Mouse (Mus musculus): ENCODE measurements around the gene Zc3h7b. TPM values are rescaled to one million over a fixed set of nuclear protein-coding genes. Genes with fewer than 3 reads are reported as not detected.

Gene Zc3h7b
- polyA plus RNA-seq, 1 experiment from 2014 or later, result 11.7 TPM

- ATAC-seq, result no peak
- WGBS, result 89% methylated on average over 5 of the region's 5 CpGs
- no peaks in the 10 kb centered on the region for H3K9me3 ChIP-seq (ENCODE audit: control insufficient read depth, low read length)
- no peaks in the 10 kb centered on the region for H3K27me3 ChIP-seq (replicated peaks; ENCODE audit: control insufficient read depth, insufficient read depth, low read length)
- H3K4me1 ChIP-seq (ENCODE audit: control insufficient read depth, insufficient read depth, low read length), result 0 out of 2 replicates have a peak, but pooled peaks cover 4% of the 10 kb centered on the region
- H3K36me3 ChIP-seq (ENCODE audit: control insufficient read depth, insufficient read depth, low read length), result 0 out of 2 replicates have a peak, but pooled peaks cover 2% of the 10 kb centered on the region
- no peak overlapping the region for H3K27ac ChIP-seq (ENCODE audit: low read length)
- no peak overlapping the region for H3K4me2 ChIP-seq (ENCODE audit: low read depth, low read length)
- no peak overlapping the region for H3K4me3 ChIP-seq (ENCODE audit: low read length)
- H3K9ac ChIP-seq (ENCODE audit: low read depth, low read length), result no peak overlapping the region
Observed at GRCm38 (mm10) chr15:81758701-81759100, 13.8 kb downstream of the Zc3h7b start.

DNA sequence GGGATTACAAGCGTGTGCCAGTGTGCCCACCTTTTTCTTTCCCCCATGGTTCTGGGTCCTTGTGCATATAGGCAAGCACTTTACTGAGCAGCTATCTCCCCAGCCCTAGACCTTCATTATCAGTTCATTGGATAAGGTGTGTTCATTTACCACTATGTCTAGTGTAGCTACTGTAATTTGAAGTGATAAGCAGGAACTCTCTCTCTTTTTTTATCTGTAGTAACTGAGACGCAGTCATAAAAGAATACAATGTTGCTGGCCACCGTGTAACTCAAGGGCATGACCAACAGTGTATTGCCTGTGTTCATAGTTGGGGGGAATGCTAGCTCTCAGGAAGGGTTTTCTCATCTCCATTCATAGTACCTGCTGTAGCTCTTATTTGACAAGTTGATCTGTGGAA is 14.7 kb downstream of the Zc3h7b start:
- Histone ChIP-seq H3K27me3 (replicated peaks; ENCODE audit: control insufficient read depth, insufficient read depth, low read length) (no peaks in the 10 kb centered on the region), H3K9me3 (ENCODE audit: control insufficient read depth, low read length) (no peaks in the 10 kb centered on the region), H3K27ac (ENCODE audit: low read length) (no peak overlapping the region), H3K4me3 (ENCODE audit: low read length) (no peak overlapping the region), H3K9ac (ENCODE audit: low read depth, low read length) (no peak overlapping the region), H3K36me3 (ENCODE audit: control insufficient read depth, insufficient read depth, low read length) (0 out of 2 replicates have a peak, but pooled peaks cover 2% of the 10 kb centered on the region), H3K4me2 (ENCODE audit: low read depth, low read length) (no peak overlapping the region), H3K4me1 (ENCODE audit: control insufficient read depth, insufficient read depth, low read length) (0 out of 2 replicates have a peak, but pooled peaks cover 4% of the 10 kb centered on the region)
- peak; percentile 74; the same call in 1 of the 2 replicates for ATAC-seq
- 67% methylated on average over 3 of the region's 3 CpGs for WGBS

DNA sequence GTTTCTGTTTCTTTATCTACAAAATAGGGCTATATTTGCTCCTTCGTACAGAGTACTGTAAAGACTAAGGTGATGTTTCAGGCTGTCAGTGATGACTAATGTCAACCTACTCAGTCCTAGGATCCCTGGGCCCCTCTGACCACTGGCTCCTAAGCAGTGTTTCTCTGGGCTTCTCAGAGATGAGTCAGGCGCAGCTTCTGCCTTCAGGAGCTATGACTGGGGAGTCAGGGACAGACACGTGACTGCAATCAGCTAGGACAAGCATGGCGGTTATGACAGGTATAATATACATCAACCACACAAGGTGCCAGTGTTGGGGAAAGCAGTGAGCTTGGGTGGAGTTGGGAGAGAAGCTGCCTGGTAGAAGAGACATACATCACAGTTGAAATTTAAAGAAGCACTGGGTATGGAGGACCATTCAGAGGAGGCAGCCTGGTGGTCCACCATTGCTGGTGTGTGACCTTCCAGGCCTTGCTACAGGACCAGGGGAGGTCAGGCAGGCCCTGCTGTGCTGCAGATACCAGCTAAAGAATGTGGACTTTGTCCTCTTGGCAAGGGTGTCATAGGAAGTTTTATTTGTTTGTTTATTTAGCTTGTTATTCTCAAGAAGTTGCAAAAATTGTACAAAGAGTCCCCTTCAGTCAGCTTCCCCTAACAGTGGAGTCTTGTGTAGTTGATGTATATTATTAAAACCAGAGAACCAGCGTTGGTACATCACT is 15.7 kb downstream of the Zc3h7b start:
- ATAC-seq, result no peak; the same call in 1 of the 2 replicates
- Histone ChIP-seq H3K4me1 (ENCODE audit: control insufficient read depth, insufficient read depth, low read length) (0 out of 2 replicates have a peak, but pooled peaks cover 4% of the 10 kb centered on the region), H3K9ac (ENCODE audit: low read depth, low read length) (no peak overlapping the region), H3K36me3 (ENCODE audit: control insufficient read depth, insufficient read depth, low read length) (0 out of 2 replicates have a peak, but pooled peaks cover 2% of the 10 kb centered on the region), H3K4me2 (ENCODE audit: low read depth, low read length) (no peak overlapping the region), H3K4me3 (ENCODE audit: low read length) (no peak overlapping the region), H3K9me3 (ENCODE audit: control insufficient read depth, low read length) (no peaks in the 10 kb centered on the region), H3K27ac (ENCODE audit: low read length) (no peak overlapping the region), H3K27me3 (replicated peaks; ENCODE audit: control insufficient read depth, insufficient read depth, low read length) (no peaks in the 10 kb centered on the region)
- 86% methylated on average over 5 of the region's 5 CpGs for WGBS

DNA sequence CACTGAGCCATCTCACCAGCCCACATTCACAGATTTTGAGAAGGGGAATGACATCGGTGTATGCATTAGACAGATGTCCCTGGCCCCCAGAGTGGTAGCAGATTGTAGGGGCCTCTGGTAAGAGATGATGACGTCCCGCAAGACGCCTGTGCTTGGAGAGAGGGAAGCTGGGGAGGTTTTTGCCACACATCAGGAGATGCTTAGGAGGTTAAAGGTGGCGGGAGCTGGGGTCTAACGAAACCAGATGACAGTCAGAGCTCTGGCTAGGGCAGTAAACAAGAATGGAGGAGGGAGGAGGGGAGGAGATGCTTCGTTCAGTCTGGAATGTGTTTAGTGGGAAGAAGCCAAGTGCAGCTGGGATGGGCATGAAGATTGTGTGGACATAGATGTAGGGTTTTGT is 16.5 kb downstream of the Zc3h7b start:
- Histone ChIP-seq H3K4me2 (ENCODE audit: low read depth, low read length) (no peak overlapping the region), H3K4me1 (ENCODE audit: control insufficient read depth, insufficient read depth, low read length) (0 out of 2 replicates have a peak, but pooled peaks cover 4% of the 10 kb centered on the region), H3K9me3 (ENCODE audit: control insufficient read depth, low read length) (no peaks in the 10 kb centered on the region), H3K36me3 (ENCODE audit: control insufficient read depth, insufficient read depth, low read length) (0 out of 2 replicates have a peak, but pooled peaks cover 2% of the 10 kb centered on the region), H3K4me3 (ENCODE audit: low read length) (no peak overlapping the region), H3K27me3 (replicated peaks; ENCODE audit: control insufficient read depth, insufficient read depth, low read length) (no peaks in the 10 kb centered on the region), H3K9ac (ENCODE audit: low read depth, low read length) (no peak overlapping the region), H3K27ac (ENCODE audit: low read length) (no peak overlapping the region)
- ATAC-seq, result no peak
- 87% methylated on average over 7 of the region's 7 CpGs for WGBS

DNA sequence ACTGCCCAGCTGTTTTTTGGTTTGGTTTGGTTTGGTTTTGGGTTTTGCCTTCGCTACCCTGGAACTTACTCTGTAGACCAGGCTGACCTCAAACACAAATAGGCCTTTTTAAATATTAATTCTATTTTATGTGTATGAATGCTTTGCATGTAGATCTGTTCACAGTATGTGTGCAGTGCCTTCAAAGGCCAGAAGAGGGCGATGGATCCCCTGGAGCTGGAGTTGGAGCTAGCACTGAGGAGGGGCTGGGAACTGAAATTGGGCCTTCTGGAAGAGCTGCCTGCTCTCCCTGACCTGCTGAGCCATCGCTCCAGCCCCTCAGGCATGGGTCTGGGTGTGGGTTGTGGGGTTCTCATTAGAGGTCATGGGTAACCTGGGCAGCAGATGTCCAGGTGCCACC is 17.1 kb downstream of the Zc3h7b start:
- WGBS, result 90% methylated on average over 3 of the region's 3 CpGs
- 0 out of 2 replicates have a peak, but pooled peaks cover 4% of the 10 kb centered on the region for H3K4me1 ChIP-seq (ENCODE audit: control insufficient read depth, insufficient read depth, low read length)
- H3K9me3 ChIP-seq (ENCODE audit: control insufficient read depth, low read length), result no peaks in the 10 kb centered on the region
- no peaks in the 10 kb centered on the region for H3K27me3 ChIP-seq (replicated peaks; ENCODE audit: control insufficient read depth, insufficient read depth, low read length)
- no peak overlapping the region for H3K4me3 ChIP-seq (ENCODE audit: low read length)
- H3K27ac ChIP-seq (ENCODE audit: low read length), result no peak overlapping the region
- 0 out of 2 replicates have a peak, but pooled peaks cover 2% of the 10 kb centered on the region for H3K36me3 ChIP-seq (ENCODE audit: control insufficient read depth, insufficient read depth, low read length)
- no peak overlapping the region for H3K4me2 ChIP-seq (ENCODE audit: low read depth, low read length)
- ATAC-seq, result no peak
- H3K9ac ChIP-seq (ENCODE audit: low read depth, low read length), result no peak overlapping the region

GRCm38 (mm10) chr15:81764573-81764972 is 19.7 kb downstream of the Zc3h7b start:
- Histone ChIP-seq H3K27ac (ENCODE audit: low read length) (no peak overlapping the region), H3K9ac (ENCODE audit: low read depth, low read length) (no peak overlapping the region), H3K4me2 (ENCODE audit: low read depth, low read length) (no peak overlapping the region), H3K4me3 (ENCODE audit: low read length) (no peak overlapping the region), H3K4me1 (ENCODE audit: control insufficient read depth, insufficient read depth, low read length) (0 out of 2 replicates have a peak, but pooled peaks cover 4% of the 10 kb centered on the region), H3K9me3 (ENCODE audit: control insufficient read depth, low read length) (no peaks in the 10 kb centered on the region), H3K27me3 (replicated peaks; ENCODE audit: control insufficient read depth, insufficient read depth, low read length) (no peaks in the 10 kb centered on the region), H3K36me3 (ENCODE audit: control insufficient read depth, insufficient read depth, low read length) (peaks cover 4% of the 10 kb centered on the region; the same call in 1 of the 2 replicates)
- ATAC-seq, result no peak
- WGBS, result 89% methylated on average over 6 of the region's 6 CpGs

DNA sequence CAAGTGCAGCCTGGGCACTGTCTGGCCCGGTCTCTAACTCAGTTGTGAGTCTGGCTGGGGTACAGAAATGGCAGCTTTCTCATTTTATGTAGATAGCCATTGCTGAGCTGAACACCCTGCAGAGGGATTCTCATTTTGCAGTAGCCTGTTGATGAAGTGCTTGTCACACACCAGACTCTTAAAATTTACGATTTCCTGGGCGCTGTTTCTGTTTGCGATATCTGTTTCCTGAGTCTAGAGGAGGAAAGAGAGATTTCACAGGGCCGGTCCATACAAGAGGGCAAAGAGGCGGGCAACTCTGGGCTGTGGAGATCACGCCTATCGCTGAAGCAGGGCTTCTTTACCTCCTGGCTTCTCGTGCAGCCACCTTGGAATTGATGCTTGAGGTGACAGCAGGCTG is 20.8 kb downstream of the Zc3h7b start:
- Histone ChIP-seq H3K9ac (ENCODE audit: low read depth, low read length) (no peak overlapping the region), H3K27me3 (replicated peaks; ENCODE audit: control insufficient read depth, insufficient read depth, low read length) (no peaks in the 10 kb centered on the region), H3K4me1 (ENCODE audit: control insufficient read depth, insufficient read depth, low read length) (0 out of 2 replicates have a peak, but pooled peaks cover under 1% of the 10 kb centered on the region), H3K9me3 (ENCODE audit: control insufficient read depth, low read length) (no peaks in the 10 kb centered on the region), H3K36me3 (ENCODE audit: control insufficient read depth, insufficient read depth, low read length) (peaks cover 4% of the 10 kb centered on the region; the same call in 1 of the 2 replicates), H3K4me3 (ENCODE audit: low read length) (no peak overlapping the region), H3K27ac (ENCODE audit: low read length) (no peak overlapping the region), H3K4me2 (ENCODE audit: low read depth, low read length) (no peak overlapping the region)
- WGBS, result 67% methylated on average over 9 of the region's 9 CpGs
- ATAC-seq, result no peak

DNA sequence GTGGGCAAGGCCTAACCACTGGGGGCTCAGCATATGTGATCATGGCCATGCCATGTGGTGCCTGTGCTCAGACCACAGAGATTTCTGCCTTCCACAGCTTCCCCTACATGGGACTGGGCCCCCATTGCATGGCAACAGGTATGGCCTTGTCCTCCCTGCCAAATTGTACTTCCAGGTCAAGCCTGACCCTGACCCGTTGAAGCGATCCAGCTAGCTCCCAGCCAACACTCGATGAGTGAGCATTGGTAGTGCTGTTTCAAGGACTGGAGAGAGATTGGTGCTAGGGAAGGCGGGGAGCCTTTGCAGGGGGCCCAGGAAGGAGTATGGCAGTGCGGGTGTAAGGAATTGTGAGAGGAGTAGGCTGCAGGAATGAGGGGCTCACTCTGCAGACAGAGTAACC is 21.6 kb downstream of the Zc3h7b start:
- H3K27me3 ChIP-seq (replicated peaks; ENCODE audit: control insufficient read depth, insufficient read depth, low read length), result no peaks in the 10 kb centered on the region
- 85% methylated on average over 5 of the region's 5 CpGs for WGBS
- H3K9ac ChIP-seq (ENCODE audit: low read depth, low read length), result no peak overlapping the region
- H3K36me3 ChIP-seq (ENCODE audit: control insufficient read depth, insufficient read depth, low read length), result peaks cover 4% of the 10 kb centered on the region; the same call in 1 of the 2 replicates
- H3K4me2 ChIP-seq (ENCODE audit: low read depth, low read length), result no peak overlapping the region
- no peaks in the 10 kb centered on the region for H3K4me1 ChIP-seq (ENCODE audit: control insufficient read depth, insufficient read depth, low read length)
- H3K9me3 ChIP-seq (ENCODE audit: control insufficient read depth, low read length), result no peaks in the 10 kb centered on the region
- H3K4me3 ChIP-seq (ENCODE audit: low read length), result no peak overlapping the region
- no peak overlapping the region for H3K27ac ChIP-seq (ENCODE audit: low read length)
- no peak for ATAC-seq

GRCm38 (mm10) chr15:81769037-81769436 is 24.2 kb downstream of the Zc3h7b start:
- no peak overlapping the region for H3K4me2 ChIP-seq (ENCODE audit: low read depth, low read length)
- H3K4me3 ChIP-seq (ENCODE audit: low read length), result no peak overlapping the region
- H3K27me3 ChIP-seq (replicated peaks; ENCODE audit: control insufficient read depth, insufficient read depth, low read length), result no peaks in the 10 kb centered on the region
- no peaks in the 10 kb centered on the region for H3K4me1 ChIP-seq (ENCODE audit: control insufficient read depth, insufficient read depth, low read length)
- H3K36me3 ChIP-seq (ENCODE audit: control insufficient read depth, insufficient read depth, low read length), result peaks cover 2% of the 10 kb centered on the region
- no peaks in the 10 kb centered on the region for H3K9me3 ChIP-seq (ENCODE audit: control insufficient read depth, low read length)
- H3K27ac ChIP-seq (ENCODE audit: low read length), result no peak overlapping the region
- WGBS, result 59% methylated on average over 13 of the region's 13 CpGs
- no peak overlapping the region for H3K9ac ChIP-seq (ENCODE audit: low read depth, low read length)
- ATAC-seq, result peak; percentile 23; the same call in 1 of the 2 replicates

Measured in intestine, embryonic 16.5 days (tissue).